Mouse (Mus musculus) heart, embryonic 11.5 days (tissue): ENCODE results near the gene D630045J12Rik. TPM values are rescaled to one million over a fixed set of nuclear protein-coding genes. Genes with fewer than 3 reads are reported as not detected.

Source experiments
- ATAC-seq: fragments of 200-750 bp; cut with Nextera tagmentation; replicated peaks from 2 replicates; pipeline ENCODE4 v1.8.0; 2017; ENCODE audit warnings: moderate library complexity; ENCODE audit not compliant: insufficient number of reproducible peaks, low FRiP score, low TSS enrichment
- H3K27ac ChIP-seq: fragments of 300-500 bp; sonication (generic); 2 replicates; pipeline ENCODE4 v1.5.1; 2014; ENCODE audit warnings: mild to moderate bottlenecking, low read depth, low read length
- H3K27me3 ChIP-seq: fragments of 300-500 bp; sonication (generic); 2 replicates; pipeline ENCODE4 v1.6.1; 2014; ENCODE audit warnings: mild to moderate bottlenecking, low read length, mixed read lengths; ENCODE audit not compliant: control insufficient read depth, insufficient read depth
- H3K36me3 ChIP-seq: fragments of 300-500 bp; sonication (generic); 2 replicates; pipeline ENCODE4 v1.6.1; 2014; ENCODE audit warnings: mild to moderate bottlenecking, low read length, moderate library complexity, mixed read lengths; ENCODE audit not compliant: control insufficient read depth, insufficient read depth
- H3K4me1 ChIP-seq: fragments of 300-500 bp; sonication (generic); 2 replicates; pipeline ENCODE4 v1.6.1; 2014; ENCODE audit warnings: low read length; ENCODE audit not compliant: control insufficient read depth, insufficient read depth
- H3K4me2 ChIP-seq: fragments of 300-500 bp; sonication (generic); 2 replicates; pipeline ENCODE4 v1.6.1; 2014; ENCODE audit warnings: mild to moderate bottlenecking, moderate library complexity
- H3K4me3 ChIP-seq: fragments of 300-500 bp; sonication (generic); 2 replicates; pipeline ENCODE4 v1.5.1; 2014; ENCODE audit warnings: low read depth, low read length
- H3K9ac ChIP-seq: fragments of 300-500 bp; sonication (generic); 2 replicates; pipeline ENCODE4 v1.6.1; 2014; ENCODE audit warnings: mild to moderate bottlenecking, low read depth, low read length, moderate library complexity
- H3K9me3 ChIP-seq: fragments of 300-500 bp; sonication (generic); replicated peaks from 2 replicates; pipeline ENCODE4 v1.6.1; 2016; ENCODE audit warnings: low read length; ENCODE audit not compliant: control insufficient read depth
- WGBS: fragments of 180-500 bp; shearing (Covaris S2); extraction: QIAGEN DNeasy Blood & Tissue Kit; methylation state at CpG from one replicate; pipeline ENCODE4 v1.1.7; 2014; ENCODE audit not compliant: insufficient replicate concordance; 5-methylcytosine and 5-hydroxymethylcytosine counted together
- polyA plus RNA-seq: library from polyadenylated mRNA; unstranded; fragments of >200 nt; fragmentation: Nextera tagmentation; extraction: Ambion mirVana; gene quantifications from 2 replicates; pipeline ENCODE4 v1.2.1, GENCODE M21; 2014

Gene D630045J12Rik
- 3.3 and 3.7 TPM in 2 replicates for polyA plus RNA-seq

GRCm38 (mm10) chr6:38253736-38254641 is at the start of gene D630045J12Rik:
Gene D630045J12Rik, minus strand, starts transcription at chr6:38254009.
- peaks cover 8% of the 10 kb centered on the region; the same call in 1 of the 2 replicates for H3K4me1 ChIP-seq
- no peaks in the 10 kb centered on the region for H3K36me3 ChIP-seq
- WGBS = under 1% methylated on average over 82 of the region's 118 CpGs
- H3K4me3 ChIP-seq = peak within 1 kb of the TSS; percentile 80
- peak; percentile 92 for ATAC-seq
- 0 out of 2 replicates have a peak, but pooled peaks cover 5% of the 10 kb centered on the region for H3K27me3 ChIP-seq
- peak within 1 kb of the TSS; percentile 88 for H3K9ac ChIP-seq
- no peaks in the 10 kb centered on the region for H3K9me3 ChIP-seq
- H3K27ac ChIP-seq = peak within 1 kb of the TSS; percentile 59
- H3K4me2 ChIP-seq = peak within 1 kb of the TSS; percentile 94

- Histone ChIP-seq H3K9ac (peak within 1 kb of the TSS; percentile 98), H3K9me3 (0 out of 2 replicates have a peak, but pooled peaks cover 3% of the 10 kb centered on the region), H3K4me2 (peak within 1 kb of the TSS; percentile 76), H3K4me1 (peaks cover 6% of the 10 kb centered on the region; the same call in 1 of the 2 replicates), H3K36me3 (peaks cover 18% of the 10 kb centered on the region), H3K27ac (peak within 1 kb of the TSS; percentile 97), H3K27me3 (no peaks in the 10 kb centered on the region), H3K4me3 (peak within 1 kb of the TSS; percentile 86)
- under 1% methylated on average over 63 of the region's 70 CpGs for WGBS
- ATAC-seq = peak; percentile 97
These were observed 45.1 kb upstream of the D630045J12Rik start, which contains the start of gene Zc3hav1l for GRCm38 (mm10) chr6:38298761-38299401. Gene Zc3hav1l, minus strand, starts transcription at chr6:38299259.

GRCm38 (mm10) chr6:38298246-38298635 is 44.4 kb upstream of the D630045J12Rik start:
- WGBS = under 1% methylated on average over 10 of the region's 10 CpGs
- Histone ChIP-seq H3K9ac (peak overlapping the region; percentile 98), H3K4me3 (peak overlapping the region; percentile 86), H3K4me2 (peak overlapping the region; percentile 76), H3K36me3 (peaks cover 19% of the 10 kb centered on the region), H3K4me1 (peaks cover 6% of the 10 kb centered on the region; the same call in 1 of the 2 replicates), H3K27ac (peak overlapping the region; percentile 97), H3K27me3 (no peaks in the 10 kb centered on the region), H3K9me3 (0 out of 2 replicates have a peak, but pooled peaks cover 2% of the 10 kb centered on the region)
- no peak for ATAC-seq

GRCm38 (mm10) chr6:38297580-38298245 is 43.9 kb upstream of the D630045J12Rik start:
- peaks cover 22% of the 10 kb centered on the region for H3K36me3 ChIP-seq
- no peaks in the 10 kb centered on the region for H3K9me3 ChIP-seq
- H3K4me3 ChIP-seq = peak overlapping the region; percentile 86
- H3K9ac ChIP-seq = peak overlapping the region; percentile 98
- H3K27me3 ChIP-seq = no peaks in the 10 kb centered on the region
- no peak for ATAC-seq
- WGBS = 45% methylated on average over 12 of the region's 12 CpGs
- peaks cover 6% of the 10 kb centered on the region; the same call in 1 of the 2 replicates for H3K4me1 ChIP-seq
- peak overlapping the region; percentile 76 for H3K4me2 ChIP-seq
- peak overlapping the region; percentile 97 for H3K27ac ChIP-seq

- no peak overlapping the region for H3K9ac ChIP-seq
- H3K4me1 ChIP-seq = 0 out of 2 replicates have a peak, but pooled peaks cover 2% of the 10 kb centered on the region
- no peak overlapping the region for H3K4me2 ChIP-seq
- no peak overlapping the region for H3K4me3 ChIP-seq
- no peak for ATAC-seq
- no peaks in the 10 kb centered on the region for H3K27me3 ChIP-seq
- WGBS = 72% methylated on average over 3 of the region's 3 CpGs
- no peaks in the 10 kb centered on the region for H3K9me3 ChIP-seq
- peaks cover 26% of the 10 kb centered on the region for H3K36me3 ChIP-seq
- H3K27ac ChIP-seq = no peak overlapping the region
These were observed 39.9 kb upstream of the D630045J12Rik start for GRCm38 (mm10) chr6:38293708-38294107.

DNA sequence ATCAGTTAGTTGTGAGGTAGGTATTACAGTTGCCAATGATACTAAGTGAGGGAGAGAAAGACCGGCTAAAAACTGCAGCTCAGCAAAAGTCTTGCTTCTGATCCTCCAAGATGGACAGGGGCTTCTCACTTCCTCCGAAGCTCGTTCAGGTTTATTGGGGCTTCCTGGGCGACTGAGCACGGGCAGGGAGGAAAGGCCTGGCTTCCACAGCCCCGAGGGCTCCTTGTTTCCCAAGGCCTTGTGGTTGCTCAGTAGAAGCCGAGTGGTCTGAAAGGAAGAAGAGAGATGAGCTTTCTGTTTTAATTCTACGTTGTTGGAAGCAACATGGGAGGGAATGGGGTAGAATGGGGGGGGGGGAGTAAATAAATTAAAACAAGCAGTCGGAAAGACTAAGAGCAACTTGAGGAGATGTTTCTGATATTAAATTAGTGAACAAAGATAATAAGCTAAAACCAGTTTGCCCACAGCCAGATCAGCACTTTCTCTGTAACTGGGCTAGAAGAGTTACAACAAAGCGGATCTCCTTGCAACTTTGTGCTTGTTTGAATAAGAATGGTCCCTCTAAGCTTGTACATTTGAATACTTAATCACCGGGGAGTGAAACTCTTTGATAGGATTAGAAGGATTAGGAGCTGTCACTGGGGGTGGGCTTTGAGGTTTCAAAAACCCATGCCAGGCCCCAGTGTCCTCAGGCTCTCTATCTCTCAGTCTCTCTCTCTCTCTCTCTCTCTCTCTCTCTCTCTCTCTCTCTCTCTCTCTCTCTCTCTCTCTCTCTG is 39.2 kb upstream of the D630045J12Rik start:
- no peak overlapping the region for H3K4me2 ChIP-seq
- H3K9ac ChIP-seq = no peak overlapping the region
- ATAC-seq = no peak
- H3K9me3 ChIP-seq = no peaks in the 10 kb centered on the region
- H3K4me3 ChIP-seq = no peak overlapping the region
- H3K4me1 ChIP-seq = 0 out of 2 replicates have a peak, but pooled peaks cover 2% of the 10 kb centered on the region
- H3K27ac ChIP-seq = no peak overlapping the region
- no peaks in the 10 kb centered on the region for H3K27me3 ChIP-seq
- WGBS = 66% methylated on average over 11 of the region's 11 CpGs
- H3K36me3 ChIP-seq = peaks cover 31% of the 10 kb centered on the region

GRCm38 (mm10) chr6:38284422-38284821 is 30.6 kb upstream of the D630045J12Rik start:
- no peaks in the 10 kb centered on the region for H3K4me1 ChIP-seq
- H3K36me3 ChIP-seq = peaks cover 31% of the 10 kb centered on the region
- no peak overlapping the region for H3K9ac ChIP-seq
- H3K27ac ChIP-seq = no peak overlapping the region
- H3K27me3 ChIP-seq = no peaks in the 10 kb centered on the region
- ATAC-seq = no peak
- 92% methylated on average over 19 of the region's 19 CpGs for WGBS
- no peak overlapping the region for H3K4me2 ChIP-seq
- H3K9me3 ChIP-seq = peaks cover 9% of the 10 kb centered on the region
- H3K4me3 ChIP-seq = no peak overlapping the region
